Mouse (Mus musculus) limb, embryonic 14.5 days (tissue): ENCODE results near the gene Arhgap42. TPM values are rescaled to one million over a fixed set of nuclear protein-coding genes. Genes with fewer than 3 reads are reported as not detected.

Experiments used
- ATAC-seq: fragments of 200-750 bp; cut with Nextera tagmentation; 2 replicates; pipeline ENCODE4 v1.8.0; 2017; ENCODE audit warnings: low read depth, moderate number of reproducible peaks, moderate TSS enrichment; ENCODE audit not compliant: low FRiP score
- DNase-seq: peaks from one replicate; pipeline ENCODE4 v3.0.0-alpha.2; 2015; ENCODE audit warnings: low spot score
- H3K27ac ChIP-seq: fragments of 300-500 bp; sonication (generic); replicated peaks from 2 replicates; pipeline ENCODE4 v1.5.1; 2014; ENCODE audit warnings: low read depth, mild to moderate bottlenecking, low read length, moderate library complexity, mixed read lengths
- H3K27me3 ChIP-seq: fragments of 300-500 bp; sonication (generic); 2 replicates; pipeline ENCODE4 v1.6.1; 2014; ENCODE audit warnings: low read length, mixed read lengths; ENCODE audit not compliant: control insufficient read depth, insufficient read depth
- H3K36me3 ChIP-seq: fragments of 300-500 bp; sonication (generic); 2 replicates; pipeline ENCODE4 v1.6.1; 2014; ENCODE audit warnings: mild to moderate bottlenecking, low read length, moderate library complexity, mixed read lengths; ENCODE audit not compliant: control insufficient read depth, insufficient read depth
- H3K4me1 ChIP-seq: fragments of 300-500 bp; sonication (generic); 2 replicates; pipeline ENCODE4 v1.6.1; 2014; ENCODE audit warnings: antibody characterized with exemption, low read length, mixed read lengths; ENCODE audit not compliant: control insufficient read depth, insufficient read depth
- H3K4me2 ChIP-seq: fragments of 300-500 bp; sonication (generic); replicated peaks from 2 replicates; pipeline ENCODE4 v1.6.1; 2014; ENCODE audit warnings: low read depth, mild to moderate bottlenecking, low read length, moderate library complexity; ENCODE audit not compliant: severe bottlenecking
- H3K4me3 ChIP-seq: fragments of 300-500 bp; sonication (generic); replicated peaks from 2 replicates; pipeline ENCODE4 v1.5.1; 2014; ENCODE audit warnings: low read length
- H3K9ac ChIP-seq: fragments of 300-500 bp; sonication (generic); 2 replicates; pipeline ENCODE4 v1.6.1; 2014; ENCODE audit warnings: mild to moderate bottlenecking, low read depth, low read length, moderate library complexity; ENCODE audit not compliant: severe bottlenecking
- H3K9me3 ChIP-seq: fragments of 300-500 bp; sonication (generic); 2 replicates; pipeline ENCODE4 v1.6.1; 2016; ENCODE audit warnings: low read length; ENCODE audit not compliant: control insufficient read depth
- POLR2A ChIP-seq: fragments of 200-500 bp; IDR thresholded peaks from 2 replicates; pipeline ENCODE4 v1.8.0; 2012; ENCODE audit warnings: inconsistent platforms, mild to moderate bottlenecking, moderate library complexity, borderline replicate concordance; ENCODE audit not compliant: insufficient read depth, insufficient read length; ENCODE audit errors: extremely low read depth
- WGBS: fragments of 180-500 bp; shearing (Covaris S2); extraction: QIAGEN DNeasy Blood & Tissue Kit; methylation state at CpG from one replicate; pipeline ENCODE4 v1.1.7; 2014; 5-methylcytosine and 5-hydroxymethylcytosine counted together
- polyA plus RNA-seq, 2 experiments: library from polyadenylated mRNA; depleted of rRNA in 1 of 2; stranded (reverse) in 1 of 2; unstranded in 1 of 2; fragments of >200 nt; fragmentation: Nextera tagmentation in 1 of 2; extraction: Ambion mirVana in 1 of 2; gene quantifications; 2 replicates each; pipeline versions ENCODE4 v1.2.1 to v1.2.3; 2012 to 2014

The Arhgap42 gene
- polyA plus RNA-seq (2012; rRNA removed): 21.3 and 22.2 TPM in 2 replicates
- polyA plus RNA-seq (2014; fragmentation: Nextera tagmentation; extraction: Ambion mirVana): 40.5 and 42.2 TPM in 2 replicates

- no peaks in the 10 kb centered on the region for H3K27me3 ChIP-seq
- H3K36me3 ChIP-seq: no peaks in the 10 kb centered on the region
- peak within 1 kb of the TSS; percentile 99 for H3K9ac ChIP-seq
- peaks cover 14% of the 10 kb centered on the region for H3K4me1 ChIP-seq
- WGBS: under 1% methylated on average over 39 of the region's 78 CpGs
- H3K4me2 ChIP-seq: peak within 1 kb of the TSS; percentile 53
- H3K4me3 ChIP-seq: peak within 1 kb of the TSS; percentile 87
- ATAC-seq (peak; percentile 83), DNase-seq (peak; percentile 86)
- H3K9me3 ChIP-seq: no peaks in the 10 kb centered on the region
- peak; percentile 73; the same call in 1 of the 2 replicates for TF ChIP-seq POLR2A
- H3K27ac ChIP-seq: peak within 1 kb of the TSS; percentile 97
Measured at GRCm38 (mm10) chr9:9238438-9239391, at the start of gene Arhgap42. Gene Arhgap42, minus strand, starts transcription at chr9:9239101.

- TF ChIP-seq POLR2A: no peak
- Histone ChIP-seq H3K4me3 (no peak overlapping the region), H3K4me1 (no peaks in the 10 kb centered on the region), H3K36me3 (no peaks in the 10 kb centered on the region), H3K27ac (no peak overlapping the region), H3K27me3 (no peaks in the 10 kb centered on the region), H3K4me2 (no peak overlapping the region), H3K9ac (no peak overlapping the region), H3K9me3 (no peaks in the 10 kb centered on the region)
- ATAC-seq (no peak), DNase-seq (no peak)
- 86% methylated on average over 2 of the region's 2 CpGs for WGBS
Measured at GRCm38 (mm10) chr9:9288140-9288539, 49.2 kb upstream of the Arhgap42 start.

GRCm38 (mm10) chr9:9269305-9269704 is 30.4 kb upstream of the Arhgap42 start:
- no peaks in the 10 kb centered on the region for H3K9me3 ChIP-seq
- H3K27ac ChIP-seq: 0 out of 2 replicates have a peak overlapping the region, but pooled peaks have one; percentile 5
- no peak overlapping the region for H3K4me2 ChIP-seq
- no peaks in the 10 kb centered on the region for H3K27me3 ChIP-seq
- H3K36me3 ChIP-seq: no peaks in the 10 kb centered on the region
- ATAC-seq: no peak
- H3K9ac ChIP-seq: no peak overlapping the region
- no peak for TF ChIP-seq POLR2A
- 10% methylated on average over 2 of the region's 2 CpGs for WGBS
- peak; percentile 75 for DNase-seq
- no peak overlapping the region for H3K4me3 ChIP-seq
- no peaks in the 10 kb centered on the region for H3K4me1 ChIP-seq

- TF ChIP-seq POLR2A: no peak
- H3K27me3 ChIP-seq: no peaks in the 10 kb centered on the region
- no peaks in the 10 kb centered on the region for H3K4me1 ChIP-seq
- H3K9me3 ChIP-seq: no peaks in the 10 kb centered on the region
- ATAC-seq (no peak), DNase-seq (no peak)
- 80% methylated on average over 6 of the region's 6 CpGs for WGBS
- no peak overlapping the region for H3K9ac ChIP-seq
- H3K36me3 ChIP-seq: no peaks in the 10 kb centered on the region
- no peak overlapping the region for H3K27ac ChIP-seq
- no peak overlapping the region for H3K4me3 ChIP-seq
- no peak overlapping the region for H3K4me2 ChIP-seq
Measured at GRCm38 (mm10) chr9:9267606-9268601, 29.0 kb upstream of the Arhgap42 start.

- Histone ChIP-seq H3K9ac (no peak overlapping the region), H3K9me3 (no peaks in the 10 kb centered on the region), H3K27me3 (no peaks in the 10 kb centered on the region), H3K36me3 (no peaks in the 10 kb centered on the region), H3K4me1 (no peaks in the 10 kb centered on the region), H3K4me2 (no peak overlapping the region), H3K27ac (no peak overlapping the region), H3K4me3 (no peak overlapping the region)
- whole genome bisulfite sequencing: 31% methylated on average over 1 of the region's 1 CpGs
- DNase-seq (no peak), ATAC-seq (no peak)
- no peak for TF ChIP-seq POLR2A
Measured at GRCm38 (mm10) chr9:9263543-9263942, 24.6 kb upstream of the Arhgap42 start.
